Mouse (Mus musculus): ENCODE measurements around the gene Olfr59. TPM values are rescaled to one million over a fixed set of nuclear protein-coding genes. Genes with fewer than 3 reads are reported as not detected.

The Olfr59 gene
- total and polyA plus RNA-seq, 3 experiments = not detected

Other genes starting within 250 kb of the Olfr59 start
- not detected in 2 replicates for gene Olfr139, start 227.2 kb upstream of the Olfr59 start, total RNA-seq (2012; rRNA removed)
- gene Olfr139, start 227.2 kb upstream of the Olfr59 start, polyA plus RNA-seq (2012; ENCODE audit: insufficient read depth in 1 of 2, insufficient read length in 2 of 2, low read depth in 1 of 2, low replicate concordance in 2 of 2, missing spikeins in 1 of 2) = not detected
- gene Olfr399, start 227.1 kb upstream of the Olfr59 start, total RNA-seq (2012; rRNA removed) = not detected in 2 replicates
- not detected for gene Olfr399, start 227.1 kb upstream of the Olfr59 start, polyA plus RNA-seq (2012; ENCODE audit: insufficient read depth in 1 of 2, insufficient read length in 2 of 2, low read depth in 1 of 2, low replicate concordance in 2 of 2, missing spikeins in 1 of 2)
- not detected in 2 replicates for gene Zfp616, start 213.8 kb upstream of the Olfr59 start, total RNA-seq (2012; rRNA removed)
- not detected for gene Zfp616, start 213.8 kb upstream of the Olfr59 start, polyA plus RNA-seq (2012; ENCODE audit: insufficient read depth in 1 of 2, insufficient read length in 2 of 2, low read depth in 1 of 2, low replicate concordance in 2 of 2, missing spikeins in 1 of 2)
- gene Olfr401, start 170.0 kb upstream of the Olfr59 start, total RNA-seq (2012; rRNA removed) = not detected in 2 replicates
- gene Olfr401, start 170.0 kb upstream of the Olfr59 start, polyA plus RNA-seq (2012; ENCODE audit: insufficient read depth in 1 of 2, insufficient read length in 2 of 2, low read depth in 1 of 2, low replicate concordance in 2 of 2, missing spikeins in 1 of 2) = not detected
- gene Olfr402, start 130.2 kb upstream of the Olfr59 start, total RNA-seq (2012; rRNA removed) = not detected in 2 replicates
- gene Olfr402, start 130.2 kb upstream of the Olfr59 start, polyA plus RNA-seq (2012; ENCODE audit: insufficient read depth in 1 of 2, insufficient read length in 2 of 2, low read depth in 1 of 2, low replicate concordance in 2 of 2, missing spikeins in 1 of 2) = not detected
- gene Olfr403, start 97.5 kb upstream of the Olfr59 start, total RNA-seq (2012; rRNA removed) = not detected in 2 replicates
- not detected for gene Olfr403, start 97.5 kb upstream of the Olfr59 start, polyA plus RNA-seq (2012; ENCODE audit: insufficient read depth in 1 of 2, insufficient read length in 2 of 2, low read depth in 1 of 2, low replicate concordance in 2 of 2, missing spikeins in 1 of 2)
- gene Olfr43, start 72.4 kb upstream of the Olfr59 start, total RNA-seq (2012; rRNA removed) = not detected in 2 replicates
- gene Olfr43, start 72.4 kb upstream of the Olfr59 start, polyA plus RNA-seq (2012; ENCODE audit: insufficient read depth in 1 of 2, insufficient read length in 2 of 2, low read depth in 1 of 2, low replicate concordance in 2 of 2, missing spikeins in 1 of 2) = not detected
- not detected in 2 replicates for gene Olfr406, start 23.9 kb upstream of the Olfr59 start, total RNA-seq (2012; rRNA removed)
- gene Olfr406, start 23.9 kb upstream of the Olfr59 start, polyA plus RNA-seq (2012; ENCODE audit: insufficient read depth in 1 of 2, insufficient read length in 2 of 2, low read depth in 1 of 2, low replicate concordance in 2 of 2, missing spikeins in 1 of 2) = not detected
- gene Olfr410, start 54.3 kb downstream of the Olfr59 start, total RNA-seq (2012; rRNA removed) = not detected in 2 replicates
- not detected for gene Olfr410, start 54.3 kb downstream of the Olfr59 start, polyA plus RNA-seq (2012; ENCODE audit: insufficient read depth in 1 of 2, insufficient read length in 2 of 2, low read depth in 1 of 2, low replicate concordance in 2 of 2, missing spikeins in 1 of 2)
- not detected in 2 replicates for gene Olfr411, start 68.9 kb downstream of the Olfr59 start, total RNA-seq (2012; rRNA removed)
- gene Olfr411, start 68.9 kb downstream of the Olfr59 start, polyA plus RNA-seq (2012; ENCODE audit: insufficient read depth in 1 of 2, insufficient read length in 2 of 2, low read depth in 1 of 2, low replicate concordance in 2 of 2, missing spikeins in 1 of 2) = not detected
- not detected in 2 replicates for gene Olfr412, start 78.3 kb downstream of the Olfr59 start, total RNA-seq (2012; rRNA removed)
- gene Olfr412, start 78.3 kb downstream of the Olfr59 start, polyA plus RNA-seq (2012; ENCODE audit: insufficient read depth in 1 of 2, insufficient read length in 2 of 2, low read depth in 1 of 2, low replicate concordance in 2 of 2, missing spikeins in 1 of 2) = not detected

Data from MEL (cell line).